Mouse (Mus musculus) liver, embryonic 14.5 days (tissue): ENCODE data around the gene Aven.

Experiments
- CTCF ChIP-seq: IDR thresholded peaks from 2 replicates; pipeline ENCODE4 v1.5.1; 2016; ENCODE audit warnings: antibody characterized with exemption, low read depth, control low read depth
- EP300 ChIP-seq: IDR thresholded peaks from 2 replicates; pipeline ENCODE4 v1.6.1; 2016; ENCODE audit warnings: antibody characterized with exemption, low read depth

DNA sequence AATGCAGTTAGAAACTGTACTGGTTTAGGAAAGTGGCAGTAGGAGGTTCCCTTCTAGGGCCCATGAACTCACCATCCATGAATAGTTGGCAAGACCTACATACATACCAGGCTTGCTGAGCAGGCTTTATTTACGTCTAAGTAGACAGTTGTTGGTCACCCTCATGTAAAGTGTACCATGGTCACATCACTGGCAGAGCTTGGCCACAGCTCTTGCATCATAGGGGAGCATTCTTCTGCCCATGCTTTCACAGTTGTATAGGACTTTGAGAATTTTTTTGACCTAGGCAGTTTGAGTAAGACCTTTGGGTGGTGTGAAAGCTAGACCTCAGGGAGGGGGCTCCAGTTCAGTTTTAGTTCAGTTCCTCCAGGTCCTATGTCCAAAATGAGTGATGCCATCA is 104.3 kb downstream of the Aven start:
- TF ChIP-seq CTCF, result no peak
- TF ChIP-seq EP300, result no peak
